Mouse (Mus musculus) testis, postnatal 10 days (tissue): ENCODE results near the gene Wrap53.
A peak's percentile ranks its signal among the peaks of the same experiment; 100 is the strongest.
"Not testable (repeated sequence)": the region's sequence is repeated elsewhere in the genome, so short reads cannot be mapped to it uniquely, and the experiment has no call there.

ENCODE experiments used
- DNase-seq: peaks from one replicate; pipeline ENCODE4 v3.0.0; 2021; ENCODE audit warnings: low spot score

Gene Wrap53

GRCm38 (mm10) chr11:69563373-69563772 is 16.7 kb downstream of the Wrap53 start:
- no peak for DNase-seq

DNA sequence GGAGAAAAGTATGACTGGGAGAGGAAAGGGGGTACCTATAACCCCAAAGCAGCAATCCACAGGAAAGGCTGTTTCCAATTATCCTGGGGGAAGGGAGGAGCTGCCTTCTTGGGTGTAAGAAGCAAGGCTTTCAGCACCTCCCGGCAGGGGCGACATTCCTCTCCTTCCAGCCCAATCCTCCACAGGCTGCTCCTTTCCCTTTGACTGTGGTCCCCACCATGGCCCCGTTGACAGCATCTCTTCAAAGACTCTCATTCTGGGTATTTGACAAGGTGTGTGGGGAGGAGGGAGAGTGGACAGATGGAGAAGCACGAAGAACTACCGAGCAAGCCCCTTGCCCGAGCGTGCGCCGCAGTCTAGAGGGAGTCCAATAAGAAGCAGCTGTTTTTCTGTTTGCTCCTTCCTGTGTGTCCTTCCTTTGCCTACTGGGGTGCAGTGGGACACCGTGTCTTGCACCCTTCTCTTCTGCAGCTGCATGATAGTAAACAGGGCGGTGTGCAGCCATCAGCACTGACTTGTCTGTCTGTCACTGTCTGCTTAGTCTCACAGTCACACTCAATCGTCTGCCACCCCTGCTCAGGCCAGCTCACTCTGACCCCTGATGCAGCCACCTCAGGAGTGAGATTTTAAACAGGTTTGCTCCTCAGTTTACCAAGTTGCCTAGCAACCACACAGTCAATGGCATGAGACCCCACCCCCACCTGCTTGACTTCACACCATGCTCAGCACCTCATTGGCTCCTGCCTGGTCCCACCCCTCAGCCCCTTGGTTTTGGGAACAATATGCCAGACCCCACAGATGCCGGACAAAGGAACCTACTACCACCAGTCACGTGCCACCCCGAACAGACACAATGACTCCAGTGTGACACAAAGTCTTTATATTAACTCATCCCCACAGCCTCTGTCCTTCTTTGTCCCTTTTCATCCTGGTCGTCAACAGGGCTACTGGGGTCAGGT is 18.9 kb downstream of the Wrap53 start:
- no peak for DNase-seq

DNA sequence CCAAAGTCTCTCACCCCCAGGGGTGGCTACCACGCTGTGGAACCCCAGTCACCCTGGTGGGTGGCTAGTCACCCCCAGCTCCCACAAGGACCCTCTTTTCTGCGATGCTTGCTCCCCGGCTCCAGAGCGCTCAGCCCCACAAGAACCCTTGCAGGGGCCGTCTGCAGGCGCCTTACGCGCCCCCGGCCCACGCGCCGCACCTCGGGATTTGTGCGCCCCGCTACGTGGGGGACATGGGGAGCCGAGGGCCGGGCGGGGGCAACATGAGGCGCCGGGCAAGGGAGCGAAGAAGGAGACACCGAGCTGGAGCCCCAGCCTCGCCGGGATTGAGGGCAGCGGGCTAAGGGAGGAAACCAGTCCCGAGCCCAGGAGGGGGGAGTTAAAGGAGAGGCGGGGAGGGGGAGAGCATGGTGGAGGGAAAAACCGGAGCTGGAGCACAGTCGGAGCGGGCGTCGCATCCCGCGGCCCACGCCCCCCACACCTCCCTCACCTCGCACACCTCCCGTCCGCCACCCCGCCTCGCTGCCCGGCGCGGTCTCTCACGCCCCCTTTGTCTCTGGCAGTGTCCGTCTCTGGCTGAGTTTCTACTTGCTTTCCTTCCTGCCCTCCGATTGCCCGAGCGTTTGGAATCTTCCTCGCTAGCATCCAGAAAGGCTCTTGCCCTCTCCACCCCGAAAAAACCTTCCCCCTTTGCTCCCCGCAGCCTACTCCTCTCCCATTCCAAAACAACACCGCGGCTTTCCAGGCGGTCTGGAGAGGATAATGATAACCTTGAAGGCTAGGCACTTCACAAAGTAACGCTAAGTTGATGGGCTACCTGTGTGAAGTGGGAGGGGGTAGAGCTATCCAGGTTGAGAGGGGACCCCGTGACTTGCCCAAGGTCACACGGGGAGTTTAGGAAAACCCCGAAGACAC is 19.9 kb downstream of the Wrap53 start, which contains the start of gene Efnb3:
TSS of gene Efnb3 (minus strand) at position 355 of the 915 bp plus-strand sequence.
- DNase-seq = peak; percentile 66

DNA sequence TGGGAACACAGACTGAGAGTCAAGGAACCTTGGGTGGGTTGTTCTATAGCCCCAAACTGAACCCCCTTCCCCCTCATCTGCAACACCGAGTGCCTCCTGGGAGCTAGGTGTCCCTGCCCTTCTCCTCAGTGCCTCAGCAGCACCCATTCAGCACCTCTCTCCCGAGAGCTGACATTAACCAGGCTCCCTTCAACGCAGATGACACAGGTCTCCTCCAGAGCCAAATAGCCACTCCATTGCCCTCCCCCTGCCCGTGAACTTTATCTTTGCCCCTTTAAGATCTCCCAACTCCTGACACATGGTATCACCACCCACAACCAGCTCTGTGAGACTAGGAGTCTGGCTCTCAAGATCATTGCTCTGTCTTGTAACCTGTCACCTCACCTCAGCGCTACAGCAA is 20.9 kb downstream of the Wrap53 start:
- no peak for DNase-seq

- no peak for DNase-seq
These were observed 21.3 kb downstream of the Wrap53 start for GRCm38 (mm10) chr11:69558756-69559155.

GRCm38 (mm10) chr11:69557381-69557958 is 22.6 kb downstream of the Wrap53 start:
- no peak for DNase-seq

DNA sequence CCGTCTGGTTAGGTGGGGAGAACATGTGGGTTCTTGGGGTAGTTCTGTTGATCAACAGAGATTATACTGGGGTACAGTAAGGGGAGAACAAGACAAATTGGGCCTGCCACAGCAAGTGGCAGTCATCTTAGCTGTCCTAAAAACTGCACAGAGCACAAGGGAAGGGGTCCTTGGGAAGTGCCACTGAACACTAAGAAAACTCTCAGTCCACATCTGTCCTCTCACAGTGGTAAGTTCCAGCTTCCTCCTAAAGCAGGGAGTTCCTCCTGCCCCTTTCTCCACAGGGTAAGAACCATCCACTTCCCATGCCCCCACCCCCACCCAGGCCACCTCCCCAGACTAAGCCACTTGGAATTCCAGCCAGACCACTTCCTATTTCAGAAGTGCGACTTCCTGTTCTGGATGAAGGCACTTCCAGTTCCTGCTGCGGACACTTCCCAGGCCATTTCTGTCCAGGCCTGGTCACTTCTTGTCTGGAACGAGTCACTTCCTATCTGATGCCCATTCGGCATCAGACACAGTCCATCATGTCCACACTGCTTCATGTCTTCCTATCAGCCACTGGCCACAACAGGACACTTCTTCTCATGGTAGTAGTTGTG is 25.4 kb downstream of the Wrap53 start:
- no peak for DNase-seq

GRCm38 (mm10) chr11:69553341-69553721 is 26.7 kb downstream of the Wrap53 start:
- DNase-seq = no peak

DNA sequence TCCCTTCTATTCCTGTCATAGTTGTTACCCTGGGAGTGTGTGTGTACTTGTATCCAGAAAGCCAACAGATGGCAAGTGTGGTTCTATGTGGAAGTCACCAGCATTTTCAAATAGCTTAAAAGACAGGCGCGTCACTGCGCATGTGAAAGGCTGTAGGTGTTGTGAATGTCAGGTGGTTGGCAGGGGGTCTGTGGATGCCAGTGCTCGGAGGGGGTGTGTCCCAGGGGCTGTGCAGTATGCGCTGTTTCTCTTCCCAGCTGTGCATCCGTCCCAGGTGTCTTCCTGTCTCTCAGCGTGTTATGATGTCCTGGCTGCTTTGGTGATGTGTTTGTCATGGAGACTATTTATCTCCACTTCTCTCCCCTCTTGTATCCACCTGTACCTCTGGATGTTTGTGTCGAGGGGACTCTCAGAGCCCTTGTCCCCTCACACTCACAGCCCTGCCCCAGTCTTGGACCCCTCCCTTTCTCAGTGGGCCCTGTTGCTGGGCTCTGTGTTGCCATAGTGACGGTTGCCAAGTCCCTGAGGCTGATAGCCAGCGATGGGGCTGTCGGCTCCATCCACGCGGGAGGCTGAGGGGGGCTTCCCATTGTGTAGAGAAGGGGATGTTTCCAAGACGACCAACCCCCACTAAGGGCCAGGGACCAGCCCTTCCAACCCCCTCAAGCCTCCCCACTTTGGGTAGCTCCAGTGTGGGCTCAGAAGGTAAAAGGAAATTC is 27.3 kb downstream of the Wrap53 start:
- no peak for DNase-seq

DNA sequence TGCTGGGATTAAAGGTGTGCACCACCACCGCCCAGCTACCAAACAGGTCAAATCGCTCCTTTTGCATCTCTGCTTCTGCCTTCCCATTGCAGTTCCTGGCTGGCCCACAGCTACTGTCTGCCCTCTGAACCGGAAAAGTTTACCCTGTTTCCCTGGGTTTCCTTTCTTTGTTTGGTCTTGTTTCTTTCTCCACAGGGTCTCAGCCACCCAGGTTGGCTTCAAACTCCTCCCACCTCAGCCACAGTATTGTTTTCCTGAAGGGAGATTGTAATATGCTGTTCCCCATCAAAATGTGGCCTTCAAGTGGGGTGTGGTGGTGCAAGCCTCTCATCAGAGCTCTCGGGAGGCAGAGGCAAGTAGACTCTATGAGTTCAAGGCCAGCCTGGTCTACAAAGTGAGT is 28.7 kb downstream of the Wrap53 start:
- DNase-seq = no peak

DNA sequence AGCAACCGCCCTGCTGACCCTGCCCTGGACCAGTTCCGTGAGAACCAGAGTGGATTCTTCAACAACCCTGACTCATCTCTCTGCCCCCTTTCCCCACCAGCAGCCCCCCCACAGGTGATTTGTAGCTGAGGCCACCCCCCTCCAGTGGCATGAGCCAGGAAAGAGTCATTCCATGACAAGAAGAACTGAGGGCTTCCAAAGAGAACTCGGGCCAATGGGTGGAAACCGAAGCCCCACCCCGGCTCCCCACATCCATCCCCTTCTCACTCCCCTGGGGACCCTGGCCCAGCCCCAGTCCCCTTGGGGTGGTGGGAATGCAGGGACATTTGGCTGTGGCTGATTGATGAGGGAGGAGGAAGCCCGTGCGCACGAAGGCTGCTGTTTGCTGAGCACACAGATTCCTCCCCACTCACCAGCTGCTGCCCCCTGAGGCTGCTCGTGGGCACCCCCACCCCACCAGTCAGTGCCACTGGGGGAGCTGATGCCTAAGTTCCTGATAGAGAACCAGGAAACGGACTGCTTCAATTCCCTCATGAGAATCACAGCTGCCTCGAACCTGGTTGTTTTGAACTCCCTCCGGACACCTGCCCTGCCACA is 30.9 kb downstream of the Wrap53 start, which contains the start of gene Dnah2:
TSS of gene Dnah2 (minus strand) at position 51 of the 597 bp plus-strand sequence.
- no peak for DNase-seq

DNA sequence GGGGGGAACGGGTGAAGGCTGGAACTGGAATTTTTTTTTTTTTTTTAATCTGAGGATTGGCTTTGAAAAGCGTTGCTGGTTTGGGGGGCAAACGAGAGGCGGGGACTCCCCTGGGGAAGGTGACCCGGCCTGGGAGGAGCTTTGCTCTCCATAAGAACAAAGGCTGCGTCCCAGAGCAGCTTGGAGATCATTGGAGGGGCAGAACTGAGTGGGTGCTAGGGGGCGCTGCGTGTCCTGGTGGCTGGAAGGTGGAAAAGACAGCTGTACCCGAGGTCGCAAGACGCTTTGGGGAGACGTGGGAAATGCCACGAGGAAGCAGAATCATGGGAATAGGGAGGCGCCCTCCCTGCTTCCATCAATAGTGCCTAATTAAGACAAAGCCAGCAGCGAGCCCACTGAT is 33.0 kb downstream of the Wrap53 start:
- DNase-seq = peak; percentile 75

- peak; percentile 91 for DNase-seq
These were observed 33.5 kb downstream of the Wrap53 start for GRCm38 (mm10) chr11:69546423-69547053.

- DNase-seq = no peak
These were observed 34.1 kb downstream of the Wrap53 start for GRCm38 (mm10) chr11:69545957-69546356.

DNA sequence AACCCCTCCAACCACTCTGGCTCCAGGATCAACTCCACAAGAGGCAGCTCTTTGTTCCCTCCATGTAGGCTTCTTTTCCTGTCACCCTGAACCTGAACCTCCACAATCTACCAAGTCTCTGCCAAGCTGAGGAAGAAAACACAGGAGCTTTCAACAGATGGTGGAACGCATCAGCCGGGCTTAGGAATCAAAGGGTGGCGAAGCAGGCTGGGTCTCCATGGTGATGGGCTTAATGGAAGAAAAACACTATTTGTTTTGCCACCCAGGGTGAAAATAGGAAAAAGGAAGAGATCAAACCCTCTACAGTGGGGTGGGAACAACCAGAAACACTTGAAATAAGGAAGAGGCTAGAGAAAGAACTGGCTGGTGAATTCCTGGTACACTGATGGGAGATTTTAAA is 36.5 kb downstream of the Wrap53 start:
- DNase-seq = no peak

GRCm38 (mm10) chr11:69541741-69542140 is 38.3 kb downstream of the Wrap53 start:
- DNase-seq = not testable (repeated sequence)

DNA sequence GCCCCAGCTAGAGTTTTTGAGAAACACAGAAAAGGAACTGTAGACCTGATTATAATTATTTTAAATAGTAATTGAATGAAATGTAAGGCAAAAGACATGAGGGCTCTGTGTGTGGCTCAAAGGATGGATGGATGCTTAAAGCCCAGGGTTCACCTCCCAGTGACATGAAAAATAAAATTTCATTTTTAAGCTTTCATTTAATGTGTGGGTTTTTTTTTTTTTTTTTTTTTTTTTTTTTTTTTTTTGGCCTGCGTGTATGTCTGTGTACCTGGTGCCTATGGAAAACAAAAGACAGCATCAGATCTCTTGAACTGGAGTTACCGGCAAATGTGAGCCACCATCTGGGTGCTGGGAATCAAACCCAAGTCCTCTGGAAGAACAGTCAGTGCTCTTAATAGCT is 39.4 kb downstream of the Wrap53 start:
- no peak for DNase-seq

GRCm38 (mm10) chr11:69534990-69535389 is 45.1 kb downstream of the Wrap53 start:
- no peak for DNase-seq

- no peak for DNase-seq
These were observed 47.4 kb downstream of the Wrap53 start for GRCm38 (mm10) chr11:69532480-69533150.

DNA sequence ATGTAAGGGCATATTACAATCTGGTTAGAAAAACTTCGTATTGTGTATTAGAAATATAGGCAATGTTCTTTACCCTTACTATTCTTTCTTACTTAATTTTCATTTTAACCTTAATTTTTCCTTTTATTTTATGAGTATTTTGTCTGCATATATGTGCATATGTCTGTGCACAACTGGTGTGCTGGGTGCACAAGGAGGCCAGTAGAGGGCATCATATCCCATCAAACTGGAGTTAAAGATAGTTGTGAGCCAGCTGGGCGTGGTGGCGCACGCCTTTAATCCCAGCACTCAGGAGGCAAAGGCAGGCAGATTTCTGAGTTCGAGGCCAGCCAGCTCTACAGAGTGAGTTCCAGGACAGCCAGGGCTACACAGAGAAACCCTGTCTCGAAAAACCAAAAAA is 49.3 kb downstream of the Wrap53 start:
- DNase-seq = not testable (repeated sequence)
